Mouse (Mus musculus): Measurements from ENCODE around the gene Lrrc75a.
A peak's percentile ranks its signal among the peaks of the same experiment; 100 is the strongest.
"Not testable (repeated sequence)": the region's sequence is repeated elsewhere in the genome, so short reads cannot be mapped to it uniquely, and the experiment has no call there.

The Lrrc75a gene

GRCm38 (mm10) chr11:62647661-62648590 is at the start of gene Lrrc75a:
TSS of gene Lrrc75a (minus strand) at chr11:62648523.
- peak in 1 of 2 experiments; percentile 36 for DNase-seq

DNA sequence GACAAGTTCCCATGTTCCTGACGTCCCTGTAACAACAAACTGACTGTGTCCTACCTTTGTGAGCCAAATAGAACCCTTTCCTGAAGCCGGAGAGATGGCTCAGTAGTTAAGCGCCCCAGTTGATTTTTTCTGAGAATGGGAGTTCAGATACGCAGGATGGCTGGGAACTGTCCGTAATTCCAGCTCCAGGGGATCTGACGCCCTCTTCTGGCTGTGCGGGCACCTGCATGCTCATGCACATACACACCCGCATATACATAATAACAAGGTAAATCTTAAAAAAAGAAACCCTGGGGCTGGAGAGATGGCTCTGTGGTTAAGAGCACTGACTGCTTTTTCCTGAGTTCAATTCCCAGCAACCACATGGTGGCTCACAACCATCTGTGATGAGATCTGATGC is 46.8 kb upstream of the Lrrc75a start:
- no peak for DNase-seq

- DNase-seq = peak; percentile 24
Observed at GRCm38 (mm10) chr11:62693299-62694184, 45.2 kb upstream of the Lrrc75a start.

GRCm38 (mm10) chr11:62691592-62691991 is 43.3 kb upstream of the Lrrc75a start:
- no peak for DNase-seq

DNA sequence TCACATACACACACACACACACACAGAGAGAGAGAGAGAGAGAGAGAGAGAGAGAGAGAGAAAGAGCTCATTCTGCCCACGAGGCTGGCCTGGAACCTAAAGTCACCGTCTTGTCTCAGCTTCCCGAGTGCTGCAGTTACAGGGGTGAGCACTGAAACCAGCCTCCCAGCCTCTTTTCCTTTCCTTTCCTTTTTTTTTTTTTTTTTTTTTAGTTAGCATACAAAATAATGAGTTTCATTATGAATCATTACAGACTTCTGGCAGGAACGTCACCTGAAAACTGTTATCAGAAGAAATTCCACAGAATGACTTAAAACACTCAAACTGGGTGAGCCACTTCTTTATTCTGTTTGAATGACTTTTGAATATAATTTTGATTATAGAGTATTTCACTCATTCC is 31.6 kb upstream of the Lrrc75a start:
- no peak for DNase-seq

DNA sequence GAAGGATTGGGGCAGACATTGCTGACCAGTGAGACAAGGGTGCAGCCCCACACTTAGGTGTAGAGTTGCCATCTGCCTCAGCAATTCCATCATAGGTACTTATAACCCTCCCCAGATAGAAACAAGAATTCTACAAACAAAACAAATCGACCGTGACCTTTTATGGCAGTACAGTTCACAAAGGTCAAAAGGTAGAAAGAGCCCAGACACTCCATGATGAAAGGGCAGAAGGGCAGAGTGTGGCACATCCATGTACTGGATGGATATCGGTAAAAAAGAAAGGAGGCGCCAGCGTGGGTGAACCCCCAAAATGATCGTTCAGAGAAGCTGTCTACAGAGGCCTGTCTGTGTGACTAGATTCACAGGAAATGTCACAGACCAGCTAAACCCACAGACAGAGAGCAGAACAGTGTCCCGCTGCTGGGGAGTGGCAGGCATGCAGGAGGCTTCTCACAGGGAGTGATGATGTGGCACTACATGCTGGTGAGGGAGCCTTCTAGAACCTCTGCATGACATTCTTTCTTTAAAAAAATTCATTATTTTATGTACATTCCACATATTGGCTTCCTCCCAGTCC is 30.5 kb upstream of the Lrrc75a start:
- DNase-seq = no peak

DNA sequence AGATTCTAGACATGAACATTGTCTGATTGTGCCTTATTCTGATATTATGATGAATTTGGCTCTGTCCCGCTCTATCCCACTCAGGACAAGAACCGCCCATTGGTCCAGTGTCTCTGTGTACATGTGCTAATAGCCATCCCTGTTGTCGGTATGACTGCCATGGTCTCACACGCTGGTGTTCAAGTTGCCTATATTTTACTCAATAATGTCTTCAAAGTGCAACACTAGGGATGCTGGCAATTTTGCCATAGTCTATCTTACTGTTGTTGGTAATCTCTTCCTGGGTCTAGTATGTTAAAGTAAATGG is 27.9 kb upstream of the Lrrc75a start:
- DNase-seq = no peak

DNA sequence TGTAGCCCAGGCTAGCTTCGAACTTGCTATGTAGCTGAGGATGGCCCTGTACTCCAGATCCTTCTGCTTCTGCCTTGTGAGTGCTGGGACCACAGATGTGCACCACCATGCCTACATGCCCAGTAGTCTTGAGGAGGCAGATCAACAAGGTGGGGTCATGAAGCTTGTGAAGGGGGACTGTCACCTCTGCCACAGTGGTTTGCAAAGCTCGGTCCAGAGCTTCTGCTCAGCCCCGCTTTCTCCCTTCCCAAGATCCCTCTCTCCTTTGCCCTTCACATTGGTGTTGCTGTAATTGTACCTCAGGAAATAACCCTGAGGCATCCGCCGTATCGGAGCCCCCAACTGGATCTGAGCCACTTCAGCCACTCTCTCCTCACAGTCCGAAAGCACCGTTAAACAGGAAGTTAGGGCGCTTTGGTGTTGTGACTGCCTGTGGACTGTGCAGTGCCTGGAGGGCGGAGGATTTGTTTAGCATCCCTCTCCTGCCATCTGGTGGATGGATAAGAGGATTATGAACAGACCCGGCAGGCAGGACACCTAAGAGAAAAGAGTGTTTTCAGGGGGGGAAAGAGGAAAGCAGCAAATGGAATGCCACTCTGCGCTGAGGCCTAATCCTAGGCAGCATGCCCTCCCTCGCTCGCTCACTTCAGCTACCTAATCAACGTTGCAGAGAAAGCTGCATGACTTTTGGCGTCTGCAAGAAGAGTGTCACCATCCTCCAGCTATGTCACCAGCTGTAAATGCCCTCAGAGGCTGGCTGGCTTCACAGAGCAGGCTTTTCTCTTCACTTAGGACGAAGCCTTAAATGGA is 27.4 kb upstream of the Lrrc75a start:
- DNase-seq = peak; percentile 64 to 69

- peak in 1 of 2 experiments; percentile 9 for DNase-seq
Observed at GRCm38 (mm10) chr11:62670006-62670405, 21.7 kb upstream of the Lrrc75a start.

DNA sequence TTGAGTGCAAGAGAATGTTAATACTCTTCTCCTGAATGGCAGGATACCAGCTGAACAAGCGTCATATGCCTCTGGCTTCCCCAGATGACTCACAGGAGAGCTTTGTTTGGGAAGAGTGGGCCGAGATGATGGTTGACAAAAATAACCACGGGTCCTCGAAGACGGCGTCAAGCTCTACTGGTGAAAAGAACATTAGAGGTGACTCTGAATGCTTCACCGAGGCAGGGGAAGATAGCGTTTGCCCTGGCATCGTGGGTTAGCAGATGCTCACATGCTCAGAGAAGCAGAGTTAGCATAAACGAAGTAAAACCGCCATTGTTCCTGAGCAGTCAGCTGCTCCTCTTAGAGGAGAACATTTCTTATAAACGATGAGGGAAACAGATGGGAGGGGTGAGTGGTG is 21.1 kb upstream of the Lrrc75a start:
- no peak for DNase-seq

DNA sequence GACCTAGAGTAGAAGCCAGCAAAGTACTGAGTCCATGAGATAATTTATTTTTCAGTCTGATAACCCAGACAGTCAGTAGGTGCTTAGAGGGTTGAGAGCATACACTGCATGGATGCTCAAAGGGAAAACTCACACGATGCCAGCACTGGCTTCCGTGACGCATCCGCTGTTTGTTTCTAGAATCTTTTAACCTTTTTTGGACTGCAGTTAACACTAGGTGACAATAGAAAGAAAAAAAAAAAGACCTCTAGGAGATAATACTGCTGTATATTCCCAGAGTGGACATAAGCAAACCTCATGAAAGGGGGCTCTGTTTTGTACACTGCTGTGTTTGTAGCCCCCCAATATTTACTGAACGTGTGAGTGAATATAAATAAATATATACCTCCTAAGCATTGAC is 20.7 kb upstream of the Lrrc75a start:
- DNase-seq = no peak

DNA sequence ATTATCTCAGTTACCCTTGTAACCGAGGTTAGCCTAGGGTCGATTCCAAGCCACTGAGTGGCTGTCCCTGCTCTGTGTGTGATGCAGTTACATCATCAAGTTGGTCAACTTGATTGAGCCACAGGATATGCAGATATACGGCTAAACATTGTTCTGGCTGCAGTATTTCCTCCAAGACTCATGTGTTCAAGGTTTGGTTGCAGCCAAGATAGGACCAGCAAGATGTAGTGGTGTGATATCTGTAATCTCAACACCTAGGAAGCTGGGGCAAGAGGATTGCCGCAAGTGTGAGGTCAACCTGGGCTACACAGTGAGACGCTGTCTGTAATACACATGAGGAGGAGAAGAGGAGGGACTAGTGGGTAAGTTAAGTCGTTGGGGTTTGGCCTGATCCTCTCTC is 15.9 kb upstream of the Lrrc75a start:
- no peak for DNase-seq

DNA sequence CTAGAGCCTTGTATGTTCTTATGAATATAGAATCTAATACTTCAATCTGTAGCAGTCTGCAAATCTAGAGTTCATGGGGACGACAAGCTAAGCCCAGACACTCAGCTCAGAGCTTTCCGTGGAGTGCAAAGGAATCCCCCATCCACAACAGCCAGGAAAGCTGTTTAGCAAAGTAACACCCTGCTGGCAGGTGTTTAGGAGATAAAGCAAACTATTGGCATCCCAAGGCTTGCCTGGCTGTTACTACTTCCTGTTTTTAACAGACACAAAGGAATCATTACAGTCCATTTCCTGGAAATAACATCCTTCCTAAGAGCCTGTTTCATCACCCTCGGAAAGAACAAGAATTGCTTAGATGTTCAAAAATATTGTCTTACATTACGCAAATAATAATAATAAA is 12.6 kb upstream of the Lrrc75a start:
- no peak for DNase-seq

GRCm38 (mm10) chr11:62652080-62652479 is 3.8 kb upstream of the Lrrc75a start:
- DNase-seq = no peak

DNA sequence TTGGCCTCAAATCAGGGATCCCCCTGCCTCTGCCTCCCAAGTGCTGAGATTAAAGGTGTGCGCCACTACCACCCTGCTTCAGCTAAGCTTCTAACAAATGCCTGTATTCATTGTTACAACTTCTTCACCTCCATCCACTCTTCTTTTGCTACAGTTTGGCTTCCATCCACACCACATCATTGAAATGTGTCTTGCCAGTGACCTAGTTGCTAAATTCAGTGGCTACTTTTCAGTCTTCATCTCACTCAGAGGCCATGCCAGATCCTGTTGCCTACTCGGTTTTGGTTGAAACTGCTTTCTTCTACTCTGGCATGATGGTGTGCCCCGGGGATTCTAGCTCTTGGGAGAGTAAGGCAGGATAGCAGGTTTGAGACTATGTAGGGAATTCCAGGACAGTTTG is 3.2 kb upstream of the Lrrc75a start:
- DNase-seq = no peak

GRCm38 (mm10) chr11:62649803-62650202 is 1.5 kb upstream of the Lrrc75a start:
- DNase-seq = not testable (repeated sequence)

GRCm38 (mm10) chr11:62648591-62649391 is 468 bp upstream of the Lrrc75a start, which contains the start of gene Mmgt2:
TSS of gene Mmgt2 (plus strand) at chr11:62648664.
- DNase-seq = peak; percentile 83 to 91

- DNase-seq = no peak
Observed at GRCm38 (mm10) chr11:62646958-62647515, 1.3 kb downstream of the Lrrc75a start.

GRCm38 (mm10) chr11:62646495-62646843 is 1.9 kb downstream of the Lrrc75a start:
- no peak for DNase-seq

DNA sequence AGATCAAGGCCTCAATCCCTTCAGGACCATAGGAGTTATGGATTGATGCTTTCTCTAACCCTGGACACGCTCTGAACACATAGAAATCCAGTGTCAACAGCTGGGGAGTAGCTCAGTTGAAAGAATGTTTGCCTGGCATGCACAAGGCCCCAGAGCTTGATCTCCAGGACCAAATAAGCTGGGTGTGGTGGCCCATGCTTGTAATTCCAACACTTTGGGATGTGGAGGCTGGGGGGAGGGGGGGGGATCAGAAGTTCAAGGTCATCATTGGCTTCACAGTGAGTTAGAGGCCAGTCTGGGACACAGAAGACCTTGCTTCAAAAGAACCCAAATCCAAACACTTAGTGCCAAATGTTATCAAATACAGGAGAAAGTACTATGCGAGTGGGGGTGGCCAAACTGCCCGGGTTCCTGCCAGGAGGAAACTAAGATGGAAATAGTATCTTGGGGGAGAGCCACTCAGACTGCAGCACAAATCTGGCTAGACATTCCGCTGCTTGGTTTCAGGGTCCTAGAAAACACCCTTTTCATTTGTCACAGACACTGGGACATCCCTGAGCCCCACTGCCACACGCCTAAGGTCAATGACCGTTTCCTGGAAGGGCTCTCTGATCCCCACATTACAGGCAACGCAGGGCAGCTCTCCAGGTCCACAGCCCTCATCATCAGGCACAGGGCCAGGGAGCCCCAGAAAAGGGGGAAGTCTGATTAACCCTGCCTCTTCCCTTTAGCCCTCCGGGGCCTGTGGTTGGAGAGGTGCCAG is 2.4 kb downstream of the Lrrc75a start:
- no peak for DNase-seq

GRCm38 (mm10) chr11:62645337-62645675 is 3.0 kb downstream of the Lrrc75a start:
- no peak for DNase-seq

Data from cerebellum, adult 18-20 months (tissue).